Mouse (Mus musculus): ENCODE results near the gene Mmp28. TPM values are rescaled to one million over a fixed set of nuclear protein-coding genes. Genes with fewer than 3 reads are reported as not detected.
A peak's percentile ranks its signal among the peaks of the same experiment; 100 is the strongest.

Gene Mmp28
- polyA plus RNA-seq, 1 experiment from 2014 or later: 0.13 TPM

- 88% methylated on average over 7 of the region's 7 CpGs for WGBS (ENCODE audit: missing documents)
Observed at GRCm38 (mm10) chr11:83457257-83457656, 5.6 kb downstream of the Mmp28 start.

DNA sequence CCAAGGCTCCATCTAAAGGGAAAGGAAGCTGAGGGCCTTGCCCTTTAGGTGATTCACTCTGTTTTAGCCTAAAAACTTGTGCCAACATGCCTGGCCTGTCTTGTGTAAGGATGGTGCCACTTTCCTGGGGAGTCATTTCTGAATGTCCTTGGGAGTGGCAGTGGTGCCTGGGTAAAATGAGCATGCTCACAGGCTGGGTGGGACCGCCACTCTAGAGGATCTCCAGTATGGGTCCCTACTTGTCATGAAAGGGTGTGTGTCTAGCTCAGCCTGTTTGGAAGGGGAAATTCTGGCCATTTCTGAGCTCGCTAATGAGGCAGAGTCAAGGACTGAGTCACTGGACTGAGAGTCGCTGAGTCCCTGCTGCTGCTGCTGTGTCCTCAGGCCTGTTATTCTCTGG is 7.3 kb downstream of the Mmp28 start:
- Histone ChIP-seq H3K36me3 (ENCODE audit: inconsistent target) (no peaks in the 10 kb centered on the region), H3K27ac (no peak overlapping the region), H3K4me3 (ENCODE audit: inconsistent target) (no peak overlapping the region), H3K79me2 (ENCODE audit: inconsistent target) (no peaks in the 10 kb centered on the region)
- WGBS (ENCODE audit: missing documents): 86% methylated on average over 3 of the region's 3 CpGs

More at GRCm38 (mm10) chr11:83457257-83457656, 5.6 kb downstream of the Mmp28 start:
- Histone ChIP-seq H3K4me3 (ENCODE audit: inconsistent target) (no peak overlapping the region), H3K79me2 (ENCODE audit: inconsistent target) (no peaks in the 10 kb centered on the region), H3K36me3 (ENCODE audit: inconsistent target) (no peaks in the 10 kb centered on the region), H3K27ac (no peak overlapping the region)

DNA sequence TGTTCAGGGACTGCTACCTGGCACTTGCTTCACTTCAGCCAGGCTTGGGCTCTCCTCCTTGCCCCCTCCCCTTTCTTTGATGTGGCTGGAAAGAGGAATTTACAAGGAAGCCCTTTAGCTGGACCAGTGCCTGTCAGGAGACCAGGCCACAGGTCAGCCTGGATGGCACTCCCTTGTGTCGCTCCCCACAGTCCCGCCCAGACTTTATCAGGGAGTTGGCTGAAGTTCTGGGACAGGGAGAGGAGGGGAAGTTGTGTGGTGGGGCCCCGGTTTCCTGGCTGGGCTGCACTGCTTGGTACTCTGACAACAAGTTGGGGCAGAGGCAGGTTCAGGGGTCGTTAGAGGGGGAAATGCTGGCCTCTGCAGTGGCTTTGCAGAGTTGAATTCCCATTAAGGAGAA is 8.3 kb downstream of the Mmp28 start:
- WGBS (ENCODE audit: missing documents): 26% methylated on average over 4 of the region's 4 CpGs
- H3K27ac ChIP-seq: no peak overlapping the region
- no peak overlapping the region for H3K4me3 ChIP-seq (ENCODE audit: inconsistent target)
- H3K36me3 ChIP-seq (ENCODE audit: inconsistent target): no peaks in the 10 kb centered on the region
- H3K79me2 ChIP-seq (ENCODE audit: inconsistent target): no peaks in the 10 kb centered on the region

- H3K27ac ChIP-seq: no peak overlapping the region
- H3K79me2 ChIP-seq (ENCODE audit: inconsistent target): no peaks in the 10 kb centered on the region
- no peak overlapping the region for H3K4me3 ChIP-seq (ENCODE audit: inconsistent target)
- no peaks in the 10 kb centered on the region for H3K36me3 ChIP-seq (ENCODE audit: inconsistent target)
- 90% methylated on average over 10 of the region's 10 CpGs for WGBS (ENCODE audit: missing documents)
Observed at GRCm38 (mm10) chr11:83451281-83451680, 11.6 kb downstream of the Mmp28 start.

DNA sequence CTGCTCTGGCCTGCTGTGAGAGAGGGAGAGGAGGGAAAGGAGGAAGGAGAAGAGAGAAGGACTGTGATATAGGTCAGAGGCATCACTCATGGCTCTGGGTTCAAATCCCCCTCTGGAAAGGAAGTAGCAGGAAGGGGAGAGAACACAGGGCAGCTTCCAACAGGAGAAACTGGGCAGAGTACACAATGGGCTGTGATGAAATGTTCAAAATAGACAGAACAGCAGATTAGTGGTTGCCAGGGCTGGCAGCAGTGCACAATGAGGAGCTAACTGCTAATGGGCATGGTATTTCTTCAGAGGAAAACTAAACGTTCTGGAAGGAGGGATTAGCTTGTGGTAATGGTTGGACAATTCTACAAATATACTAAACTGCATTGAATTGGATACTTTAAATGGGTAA is 12.3 kb downstream of the Mmp28 start:
- Histone ChIP-seq H3K79me2 (ENCODE audit: inconsistent target) (no peaks in the 10 kb centered on the region), H3K4me3 (ENCODE audit: inconsistent target) (no peak overlapping the region), H3K36me3 (ENCODE audit: inconsistent target) (no peaks in the 10 kb centered on the region), H3K27ac (no peak overlapping the region)
- 78% methylated on average over 1 of the region's 1 CpGs for WGBS (ENCODE audit: missing documents)

- 64% methylated on average over 3 of the region's 4 CpGs for WGBS (ENCODE audit: missing documents)
Observed at GRCm38 (mm10) chr11:83449298-83449697, 13.6 kb downstream of the Mmp28 start.

DNA sequence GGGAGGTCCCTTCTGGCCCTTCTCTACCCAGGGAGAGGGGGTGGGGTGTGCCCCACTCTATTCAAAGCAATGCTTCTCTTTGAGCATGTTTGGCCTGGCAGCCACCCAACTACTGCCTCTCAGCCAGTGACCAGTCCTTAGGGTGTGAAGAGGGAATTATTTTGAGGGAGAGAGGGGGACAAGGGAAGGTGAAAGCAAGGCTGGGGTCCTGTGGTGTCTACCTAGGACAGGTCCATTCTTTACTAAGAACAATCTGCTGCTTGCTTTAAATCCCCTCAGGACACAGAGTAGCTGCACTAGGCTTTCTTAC is 14.0 kb downstream of the Mmp28 start:
- no peaks in the 10 kb centered on the region for H3K79me2 ChIP-seq (ENCODE audit: inconsistent target)
- no peak overlapping the region for H3K27ac ChIP-seq
- H3K36me3 ChIP-seq (ENCODE audit: inconsistent target): no peaks in the 10 kb centered on the region
- H3K4me3 ChIP-seq (ENCODE audit: inconsistent target): no peak overlapping the region

More at GRCm38 (mm10) chr11:83449298-83449697, 13.6 kb downstream of the Mmp28 start:
- Histone ChIP-seq H3K27ac (no peak overlapping the region), H3K36me3 (ENCODE audit: inconsistent target) (no peaks in the 10 kb centered on the region), H3K4me3 (ENCODE audit: inconsistent target) (no peak overlapping the region), H3K79me2 (ENCODE audit: inconsistent target) (no peaks in the 10 kb centered on the region)

DNA sequence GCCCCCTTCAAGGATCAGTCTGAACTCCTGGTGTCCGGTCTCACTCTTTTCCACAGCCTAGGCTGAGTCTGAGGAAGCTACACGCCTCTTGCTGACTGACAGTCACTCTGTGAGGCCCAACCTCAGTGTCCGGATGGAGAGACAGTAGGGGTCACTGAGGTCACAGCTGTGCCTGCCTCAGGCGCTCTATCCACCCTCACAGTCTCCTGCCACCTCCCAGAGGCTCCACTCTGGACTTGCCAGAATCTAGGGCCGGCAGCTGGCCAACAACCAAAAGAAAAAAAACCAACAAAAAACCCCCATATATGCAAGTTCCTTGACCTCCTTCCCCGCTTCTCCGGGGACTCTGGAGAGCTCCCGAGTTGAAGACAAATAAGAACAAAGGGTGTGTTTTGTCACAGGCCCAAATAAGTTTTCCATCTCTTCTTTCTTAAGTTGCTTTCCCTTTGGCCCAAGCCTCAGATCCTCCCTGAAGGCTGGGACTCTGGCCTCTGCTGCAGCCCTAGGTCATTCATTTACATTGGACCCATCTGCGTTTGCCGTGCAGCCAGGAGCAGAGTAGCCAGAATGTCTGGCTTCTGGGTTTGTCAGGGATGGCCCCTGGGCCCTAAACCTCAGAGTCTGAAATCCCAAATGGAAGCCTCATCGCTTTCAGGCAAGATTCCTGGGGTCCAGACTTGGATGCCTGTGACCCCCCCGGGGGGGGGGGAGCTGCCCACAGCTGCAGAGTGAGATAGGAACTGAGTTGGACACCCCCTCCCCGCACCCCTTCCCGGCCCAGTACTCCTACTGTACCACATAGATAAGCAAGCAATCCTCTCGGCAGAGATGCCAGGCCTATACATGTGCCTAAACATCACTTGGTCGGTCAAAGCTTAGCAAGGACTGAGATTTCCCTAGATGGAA is 14.6 kb downstream of the Mmp28 start:
- no peak overlapping the region for H3K27ac ChIP-seq
- 90% methylated on average over 16 of the region's 16 CpGs for WGBS (ENCODE audit: missing documents)
- no peaks in the 10 kb centered on the region for H3K36me3 ChIP-seq (ENCODE audit: inconsistent target)
- H3K79me2 ChIP-seq (ENCODE audit: inconsistent target): no peaks in the 10 kb centered on the region
- H3K4me3 ChIP-seq (ENCODE audit: inconsistent target): no peak overlapping the region

DNA sequence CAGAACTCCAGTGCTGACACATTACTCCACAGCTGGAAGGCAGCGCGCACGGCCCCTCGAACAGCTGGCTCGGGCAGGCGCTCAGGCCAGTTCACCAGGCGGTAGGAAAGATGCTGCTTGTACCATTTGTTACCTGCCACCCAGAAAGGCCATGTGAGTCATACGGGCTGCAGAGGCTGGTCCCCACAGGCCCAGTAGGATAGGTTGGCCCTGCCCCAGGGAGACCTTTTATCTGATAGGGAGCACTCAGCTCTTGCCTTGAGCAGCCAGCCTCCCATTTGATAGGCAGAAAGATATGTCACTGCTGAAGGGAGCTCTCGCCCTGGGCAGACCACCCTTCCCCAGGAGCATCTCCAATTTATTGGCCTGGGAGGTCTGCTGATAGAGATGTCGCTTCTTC is 15.3 kb downstream of the Mmp28 start:
- Histone ChIP-seq H3K4me3 (ENCODE audit: inconsistent target) (no peak overlapping the region), H3K79me2 (ENCODE audit: inconsistent target) (no peaks in the 10 kb centered on the region), H3K36me3 (ENCODE audit: inconsistent target) (no peaks in the 10 kb centered on the region), H3K27ac (no peak overlapping the region)
- WGBS (ENCODE audit: missing documents): 93% methylated on average over 10 of the region's 10 CpGs

- Histone ChIP-seq H3K79me2 (ENCODE audit: inconsistent target) (no peaks in the 10 kb centered on the region), H3K36me3 (ENCODE audit: inconsistent target) (no peaks in the 10 kb centered on the region), H3K4me3 (ENCODE audit: inconsistent target) (no peak overlapping the region), H3K27ac (no peak overlapping the region)
- 23% methylated on average over 19 of the region's 19 CpGs for WGBS (ENCODE audit: missing documents)
Observed at GRCm38 (mm10) chr11:83445001-83445400, 17.9 kb downstream of the Mmp28 start.

DNA sequence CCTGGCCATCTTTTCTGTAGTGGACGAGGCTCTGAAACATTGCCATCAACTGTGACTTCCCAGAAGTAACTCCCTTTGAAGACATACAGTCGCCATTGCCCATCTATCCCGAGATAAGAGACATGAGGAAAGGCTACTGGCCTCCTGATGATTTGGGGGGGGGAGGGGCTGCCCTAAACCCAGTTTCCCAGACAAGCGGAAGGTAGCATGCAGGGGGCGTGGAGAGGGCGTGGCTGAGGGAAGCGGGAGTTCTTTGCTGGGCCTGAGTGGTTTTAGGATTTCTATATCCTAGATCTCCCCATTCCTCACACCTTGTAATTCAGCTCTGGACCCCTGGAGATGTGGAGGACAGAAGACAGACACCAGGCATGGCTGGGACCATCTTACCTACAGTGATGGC is 19.0 kb downstream of the Mmp28 start:
- Histone ChIP-seq H3K27ac (no peak overlapping the region), H3K79me2 (ENCODE audit: inconsistent target) (no peaks in the 10 kb centered on the region), H3K36me3 (ENCODE audit: inconsistent target) (no peaks in the 10 kb centered on the region), H3K4me3 (ENCODE audit: inconsistent target) (no peak overlapping the region)
- WGBS (ENCODE audit: missing documents): 19% methylated on average over 6 of the region's 7 CpGs

DNA sequence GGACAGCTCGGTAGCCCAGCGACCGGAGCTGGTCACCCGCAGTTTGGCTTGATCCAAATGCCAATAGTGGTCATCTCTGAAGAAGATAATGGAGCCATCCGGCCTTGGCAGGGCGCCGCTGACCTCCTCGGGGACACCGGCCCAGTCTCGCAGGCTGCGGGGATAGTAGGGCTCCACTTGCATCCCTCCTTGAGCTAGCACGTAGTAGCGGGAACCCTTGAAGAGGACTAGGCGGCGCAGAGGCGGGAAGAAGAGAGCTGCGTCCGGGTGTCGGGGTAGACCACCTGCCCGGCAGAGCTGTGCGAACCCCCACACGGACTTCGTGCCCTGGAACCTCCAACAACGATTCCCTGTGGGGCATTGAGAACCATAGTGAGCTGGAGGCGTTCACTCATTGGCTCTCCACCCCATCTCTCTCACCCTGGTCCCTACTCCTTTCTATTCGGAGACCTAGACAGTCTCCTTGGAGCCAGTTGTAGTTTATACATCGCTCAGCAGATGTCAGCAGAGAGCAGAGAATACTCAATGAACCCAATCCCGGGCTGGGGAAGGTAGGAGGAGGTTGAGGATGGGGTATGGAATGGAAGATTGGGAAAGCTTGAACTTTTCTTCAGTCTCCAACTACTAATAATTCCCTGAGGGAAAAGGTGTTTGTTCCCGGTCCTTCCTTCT is 20.1 kb downstream of the Mmp28 start:
- 32% methylated on average over 29 of the region's 29 CpGs for WGBS (ENCODE audit: missing documents)
- Histone ChIP-seq H3K27ac (no peak overlapping the region), H3K79me2 (ENCODE audit: inconsistent target) (no peaks in the 10 kb centered on the region), H3K36me3 (ENCODE audit: inconsistent target) (no peaks in the 10 kb centered on the region), H3K4me3 (ENCODE audit: inconsistent target) (no peak overlapping the region)

DNA sequence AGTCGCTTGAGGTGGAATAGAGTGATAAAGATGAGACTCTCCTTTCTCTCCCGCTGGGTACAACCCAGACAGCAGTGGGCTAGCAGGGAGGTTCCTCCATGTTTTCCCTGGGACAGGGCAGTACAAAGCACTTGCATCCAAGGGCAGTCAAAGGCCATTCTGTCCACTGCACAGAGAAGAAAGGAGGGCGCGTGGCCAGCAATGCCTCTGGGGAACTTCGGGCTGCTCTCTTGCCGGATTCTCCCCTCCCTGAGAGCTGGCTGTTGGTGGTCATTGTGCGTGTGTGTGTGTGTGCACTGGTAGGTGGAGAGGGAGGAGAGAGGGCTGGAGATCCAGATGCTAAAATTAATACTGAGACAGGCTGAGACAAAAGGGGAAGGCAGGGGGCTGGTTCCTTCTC is 21.6 kb downstream of the Mmp28 start:
- Histone ChIP-seq H3K79me2 (ENCODE audit: inconsistent target) (no peaks in the 10 kb centered on the region), H3K27ac (no peak overlapping the region), H3K4me3 (ENCODE audit: inconsistent target) (no peak overlapping the region), H3K36me3 (ENCODE audit: inconsistent target) (no peaks in the 10 kb centered on the region)
- WGBS (ENCODE audit: missing documents): 73% methylated on average over 5 of the region's 7 CpGs

DNA sequence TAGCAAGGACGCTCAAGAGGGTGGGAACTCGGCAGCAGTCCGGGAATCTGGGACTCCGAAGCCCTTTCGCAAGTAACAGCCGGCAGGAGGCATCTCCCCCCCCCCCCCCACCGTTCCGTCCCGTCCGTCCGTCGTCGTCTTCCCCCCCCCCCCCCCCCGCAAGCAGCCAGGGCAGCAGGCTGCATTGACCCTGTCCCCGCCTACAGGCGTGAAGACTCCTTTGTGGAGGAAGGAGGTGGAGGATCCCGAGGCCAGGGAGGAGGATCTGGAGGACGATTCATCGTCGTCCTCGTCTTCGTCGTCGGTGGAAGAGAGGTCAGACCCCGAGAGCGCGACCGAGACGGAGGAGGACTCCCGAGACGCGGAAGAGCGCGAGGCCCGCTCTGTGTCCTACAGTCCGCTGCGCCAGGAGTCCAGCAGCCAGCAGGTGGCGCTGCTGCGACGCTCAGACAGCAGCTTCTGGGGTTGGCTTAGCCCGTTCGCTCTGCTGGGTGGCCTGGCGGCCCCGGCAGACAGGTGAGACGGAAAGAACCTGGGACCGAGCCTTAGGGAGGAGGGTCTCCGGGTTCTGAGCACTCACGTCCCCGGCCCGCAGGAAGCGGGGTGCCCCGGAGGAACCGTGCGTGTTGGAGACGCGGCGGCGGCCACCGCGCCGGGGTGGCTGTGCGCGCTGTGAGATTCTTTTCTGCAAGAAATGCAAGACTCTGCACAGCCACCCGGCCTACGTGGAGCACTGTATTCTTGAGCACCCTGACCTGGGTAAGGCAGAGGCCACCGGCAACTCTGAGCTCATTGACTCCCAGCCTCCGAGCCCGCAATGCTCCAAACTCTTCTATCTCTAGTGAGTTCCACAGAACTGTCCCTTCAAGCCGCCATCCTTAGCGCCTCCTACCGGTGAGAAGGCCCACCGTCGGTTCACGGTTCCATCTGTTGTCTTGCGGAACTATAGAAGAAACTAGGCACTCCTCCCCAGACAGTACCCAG is 22.5 kb downstream of the Mmp28 start:
- Histone ChIP-seq H3K4me3 (ENCODE audit: inconsistent target) (peak overlapping the region; percentile 27), H3K36me3 (ENCODE audit: inconsistent target) (no peaks in the 10 kb centered on the region), H3K27ac (no peak overlapping the region), H3K79me2 (ENCODE audit: inconsistent target) (no peaks in the 10 kb centered on the region)
- under 1% methylated on average over 62 of the region's 75 CpGs for WGBS (ENCODE audit: missing documents)

Measured in macrophage (primary cell).